Mouse (Mus musculus) T-helper 17 cell (primary cell): ENCODE results near the gene Rgs2.

Source experiments
- in situ Hi-C, 2 experiments: fragments of 300-600 bp; cut with MboI, MseI; formaldehyde crosslinking; loops; 1 replicate in 1 of 2; 2 replicates in 1 of 2; pipeline ENCODE4 v1.15.1; 2025; ENCODE audit warnings: high pct_unique_total_duplicates in 2 of 2

Gene Rgs2

GRCm38 (mm10) chr1:144003904-144004740 is at the start of gene Rgs2:
Gene Rgs2, minus strand, starts transcription at chr1:144004161.
- in situ Hi-C loops: loop anchor here (5.0 to 10.0 kb wide), 4 partner anchors 78 to 299 kb away; partner anchors contain the start of gene Cdc73 (in 1 of the 2)

DNA sequence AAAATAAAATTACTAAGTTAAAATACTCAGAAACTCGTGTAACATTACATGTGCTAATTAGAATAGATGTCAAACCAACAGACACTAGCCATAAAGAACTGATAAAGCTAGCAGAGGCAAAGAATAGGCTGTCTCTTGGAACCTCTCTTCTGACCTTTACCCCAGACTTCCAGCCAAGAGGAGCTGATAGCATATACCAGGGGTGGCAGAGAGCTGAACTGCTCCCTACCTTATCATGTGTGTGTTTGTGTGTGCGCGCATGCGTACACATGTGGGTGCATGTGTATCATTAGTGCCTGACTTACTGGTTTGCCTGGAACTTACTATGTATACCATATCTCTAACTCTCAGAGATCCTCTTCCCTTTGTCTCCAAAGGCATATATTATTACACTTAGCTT is 49.4 kb upstream of the Rgs2 start:
- in situ Hi-C loops: no loop called here

DNA sequence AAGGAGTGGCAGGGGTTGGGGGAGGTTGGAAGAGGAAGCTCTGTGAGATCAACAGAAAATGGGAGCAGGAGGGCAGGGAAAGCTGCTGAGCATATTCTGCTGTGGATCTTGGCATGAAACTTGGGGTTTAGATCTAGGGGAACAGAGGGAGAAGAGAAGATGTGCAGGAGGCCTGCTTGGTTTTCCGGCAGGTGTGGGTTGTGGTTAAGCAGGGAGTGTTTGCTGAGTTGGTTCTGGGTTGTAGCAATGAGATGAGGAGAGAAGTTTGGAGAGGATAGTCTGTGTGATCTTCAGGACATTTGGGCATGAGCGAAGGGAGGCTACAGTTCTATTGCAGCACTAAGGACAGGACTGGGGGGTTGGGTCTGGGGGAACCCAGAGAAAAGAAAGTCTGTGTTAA is 37.9 kb upstream of the Rgs2 start:
- in situ Hi-C loops: loop anchor here in 1 of 2 experiments (10.0 kb wide), 1 partner anchor 1503 kb away; no protein-coding TSS in a partner anchor

DNA sequence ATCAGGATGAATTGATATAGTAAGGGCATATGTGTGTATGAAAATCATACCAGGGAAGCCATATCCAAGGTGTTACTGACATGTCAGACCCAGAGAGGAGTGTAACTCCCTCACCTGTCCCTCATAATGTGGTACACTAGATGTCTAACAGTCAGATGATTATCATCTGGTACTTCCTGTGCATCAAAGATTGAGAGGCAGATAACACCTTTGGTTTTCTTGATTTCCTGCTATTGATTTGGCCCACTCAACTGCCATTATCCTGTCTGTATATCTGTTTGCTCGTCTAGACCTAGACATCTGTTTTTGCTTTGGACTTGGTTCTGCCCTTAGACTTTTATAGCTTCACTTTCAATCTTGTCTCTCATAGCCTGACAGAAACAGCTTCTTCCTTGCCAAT is 29.5 kb upstream of the Rgs2 start:
- in situ Hi-C loops: no loop called here

- in situ Hi-C loops: no loop called here
Observed at GRCm38 (mm10) chr1:144030499-144030898, 26.5 kb upstream of the Rgs2 start.

- in situ Hi-C loops: no loop called here
Observed at GRCm38 (mm10) chr1:144029679-144030078, 25.7 kb upstream of the Rgs2 start.

DNA sequence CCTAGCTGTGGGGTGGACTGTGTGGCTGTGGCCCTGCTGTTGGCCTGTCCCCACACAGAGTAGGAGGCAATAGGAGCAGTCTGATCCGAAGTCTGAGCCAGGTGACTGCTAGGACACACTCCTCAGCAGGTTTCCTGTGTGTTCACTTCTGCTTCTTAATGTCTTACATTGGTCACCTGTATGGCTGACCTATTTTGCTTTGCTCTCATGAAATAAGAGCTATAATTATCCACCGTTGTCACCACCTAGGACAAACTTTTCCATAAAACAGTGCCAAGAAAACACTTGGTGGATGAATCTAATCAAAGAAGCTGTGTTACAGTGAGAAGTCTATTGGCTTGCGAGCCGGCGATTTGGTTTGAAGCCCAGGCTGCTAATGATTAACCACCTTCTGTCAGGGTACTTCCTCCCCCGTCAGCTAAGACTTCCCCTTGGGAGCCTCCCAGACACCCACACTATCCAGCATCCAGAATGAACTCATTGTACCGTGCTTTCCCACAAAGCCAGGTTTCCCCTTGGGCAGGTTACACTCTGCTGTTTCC is 14.5 kb upstream of the Rgs2 start:
- in situ Hi-C loops: no loop called here

DNA sequence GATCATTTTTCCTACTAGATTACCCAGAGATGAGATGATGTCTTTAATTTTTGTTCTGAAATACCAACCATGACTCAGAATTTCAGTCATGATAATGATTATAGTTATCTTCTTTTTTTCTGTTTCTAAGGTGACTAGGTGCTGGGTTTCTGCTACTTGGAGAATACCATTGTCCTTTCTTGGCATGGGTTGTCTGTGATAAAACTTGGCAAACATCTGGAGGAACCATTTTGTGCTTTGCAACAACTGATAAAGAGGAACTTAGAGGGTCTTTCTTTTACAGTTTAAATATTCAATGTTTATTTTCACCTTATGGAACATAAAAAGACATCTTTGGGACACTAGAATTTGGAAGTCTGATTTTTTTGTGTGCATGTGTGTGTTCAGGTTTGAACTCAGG is 10.0 kb upstream of the Rgs2 start:
- in situ Hi-C loops: no loop called here

GRCm38 (mm10) chr1:144007341-144007740 is 3.4 kb upstream of the Rgs2 start:
- in situ Hi-C loops: loop anchor here (10.0 kb wide), 2 partner anchors 213 to 303 kb away; partner anchors contain the start of gene Cdc73 (in 1 of the 2)

GRCm38 (mm10) chr1:144006542-144006941 is 2.6 kb upstream of the Rgs2 start:
- in situ Hi-C loops: loop anchor here (10.0 kb wide), 2 partner anchors 212 to 302 kb away; partner anchors contain the start of gene Cdc73 (in 1 of the 2)

GRCm38 (mm10) chr1:144005648-144006047 is 1.7 kb upstream of the Rgs2 start:
- in situ Hi-C loops: loop anchor here (10.0 kb wide), 2 partner anchors 211 to 301 kb away; partner anchors contain the start of gene Cdc73 (in 1 of the 2)

- in situ Hi-C loops: loop anchor here (5.0 to 10.0 kb wide), 4 partner anchors 78 to 300 kb away; partner anchors contain the start of gene Cdc73 (in 1 of the 2)
Observed at GRCm38 (mm10) chr1:144004741-144005140, 780 bp upstream of the Rgs2 start.

DNA sequence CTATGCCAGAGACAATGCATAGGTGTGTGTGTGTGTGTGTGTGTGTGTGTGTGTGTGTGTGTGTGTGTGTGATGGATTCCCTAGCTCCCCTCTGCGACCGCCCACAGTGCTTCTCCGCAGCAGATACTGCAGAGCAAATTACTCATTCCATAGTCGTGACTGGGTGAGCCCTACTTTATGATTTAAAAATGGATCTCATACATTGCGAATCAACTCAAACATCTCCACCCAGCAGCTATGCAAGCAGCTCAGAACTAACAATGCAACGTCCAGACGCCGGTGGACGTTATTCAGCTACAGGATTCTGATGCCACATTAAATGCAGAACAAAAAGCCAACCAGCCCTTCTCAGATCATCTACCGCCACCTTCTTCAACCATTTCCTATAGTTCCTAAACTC is 545 bp downstream of the Rgs2 start:
- in situ Hi-C loops: loop anchor here (5.0 to 10.0 kb wide), 4 partner anchors 79 to 299 kb away; partner anchors contain the start of gene Cdc73 (in 1 of the 2)

- in situ Hi-C loops: loop anchor here (5.0 to 10.0 kb wide), 4 partner anchors 80 to 298 kb away; partner anchors contain the start of gene Cdc73 (in 1 of the 2)
Observed at GRCm38 (mm10) chr1:144002715-144003066, 1.3 kb downstream of the Rgs2 start.

- in situ Hi-C loops: loop anchor here (5.0 to 10.0 kb wide), 4 partner anchors 80 to 297 kb away; partner anchors contain the start of gene Cdc73 (in 1 of the 2)
Observed at GRCm38 (mm10) chr1:144002036-144002714, 1.8 kb downstream of the Rgs2 start.

DNA sequence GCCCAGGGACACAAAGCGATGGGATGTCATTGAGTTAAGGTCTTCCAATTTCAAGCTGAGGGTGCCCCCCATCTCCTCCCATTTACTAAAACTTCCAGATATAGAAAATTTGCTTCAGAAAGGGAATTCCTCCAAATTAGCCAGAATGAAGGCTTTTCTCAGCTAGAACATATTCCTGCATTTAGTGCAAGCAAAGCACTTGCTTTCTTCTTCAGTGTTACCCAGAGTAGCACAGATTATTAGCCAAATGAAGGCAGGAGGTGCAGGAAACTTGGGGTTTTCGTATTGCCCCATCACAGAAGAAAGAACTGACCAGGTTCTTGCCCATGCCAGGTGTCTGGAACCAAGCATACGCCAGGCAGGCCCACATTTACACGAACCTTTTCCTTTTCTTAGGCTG is 3.7 kb downstream of the Rgs2 start:
- in situ Hi-C loops: loop anchor here (5.0 to 10.0 kb wide), 4 partner anchors 82 to 295 kb away; partner anchors contain the start of gene Cdc73 (in 1 of the 2)

DNA sequence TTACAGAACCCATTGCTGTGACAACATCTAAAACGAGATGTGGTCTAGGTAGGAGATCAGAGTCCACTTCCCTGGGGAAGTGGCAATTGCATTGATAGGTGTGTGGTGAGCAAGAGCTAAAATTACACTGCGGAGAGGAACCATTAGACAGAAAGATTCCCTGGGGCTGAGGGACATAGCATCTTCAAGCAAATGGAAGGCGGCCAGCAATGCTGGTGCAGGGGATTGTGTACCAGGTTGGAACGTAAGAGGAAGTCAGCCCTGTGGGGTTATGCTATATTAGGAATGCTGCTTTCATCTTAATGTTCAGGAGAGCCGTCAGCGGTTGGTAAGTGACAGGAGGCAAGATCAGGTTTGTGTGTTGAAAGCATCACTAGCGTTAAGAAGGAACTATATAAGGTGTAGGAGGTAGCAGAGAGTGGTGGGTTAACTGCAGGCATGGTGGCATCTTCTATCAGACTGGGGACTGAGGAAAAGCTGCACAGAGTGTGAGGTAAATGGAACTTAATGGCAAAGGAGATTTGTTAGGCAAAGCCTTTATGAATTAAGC is 4.5 kb downstream of the Rgs2 start:
- in situ Hi-C loops: no loop called here

- in situ Hi-C loops: no loop called here
Observed at GRCm38 (mm10) chr1:143993026-143993425, 10.9 kb downstream of the Rgs2 start.

GRCm38 (mm10) chr1:143992528-143992927 is 11.4 kb downstream of the Rgs2 start:
- in situ Hi-C loops: no loop called here

DNA sequence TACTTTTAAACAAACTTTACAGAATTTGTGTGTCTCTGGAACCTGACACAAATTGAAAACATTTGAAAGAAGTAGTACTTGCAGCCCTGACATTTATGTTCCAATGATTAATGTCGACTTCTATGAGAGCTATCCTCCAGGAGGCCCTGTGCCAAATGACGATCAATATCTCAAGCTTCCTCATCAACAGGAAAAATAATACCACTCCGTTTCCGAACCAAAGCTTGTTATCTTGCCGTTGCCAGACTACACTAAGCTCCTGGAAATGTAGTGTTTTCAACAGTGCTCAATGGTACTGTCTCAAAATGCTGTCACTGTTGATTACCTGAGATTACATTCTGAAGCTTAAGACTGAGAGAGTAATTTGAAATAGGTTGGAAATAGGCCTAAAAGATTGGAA is 13.7 kb downstream of the Rgs2 start:
- in situ Hi-C loops: no loop called here

DNA sequence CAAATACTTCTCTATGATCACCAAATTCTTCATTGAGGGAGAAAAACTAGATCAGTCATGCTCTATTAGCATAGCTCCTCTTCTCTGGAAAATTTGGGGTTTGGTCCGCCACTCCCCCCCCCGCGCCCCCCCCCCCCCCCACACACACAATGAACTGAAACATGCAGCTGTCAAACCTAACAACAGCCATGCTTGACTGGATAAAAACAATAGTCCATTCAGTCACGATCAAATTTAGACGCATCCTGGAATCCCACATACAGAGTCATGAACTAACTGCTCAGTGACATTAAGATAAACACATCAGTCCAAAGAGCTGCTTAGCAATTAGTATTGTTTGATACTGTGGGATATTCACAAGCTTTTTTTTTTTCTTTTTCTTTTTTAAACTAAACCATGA is 14.2 kb downstream of the Rgs2 start:
- in situ Hi-C loops: no loop called here
